Mouse (Mus musculus): ENCODE measurements around the gene Adar. TPM values are rescaled to one million over a fixed set of nuclear protein-coding genes. Genes with fewer than 3 reads are reported as not detected.
A peak's percentile ranks its signal among the peaks of the same experiment; 100 is the strongest.

Adar gene
- 7.5 and 7.9 TPM in 2 replicates for polyA plus RNA-seq (2015; fragmentation: Nextera tagmentation; extraction: Ambion mirVana)

DNA sequence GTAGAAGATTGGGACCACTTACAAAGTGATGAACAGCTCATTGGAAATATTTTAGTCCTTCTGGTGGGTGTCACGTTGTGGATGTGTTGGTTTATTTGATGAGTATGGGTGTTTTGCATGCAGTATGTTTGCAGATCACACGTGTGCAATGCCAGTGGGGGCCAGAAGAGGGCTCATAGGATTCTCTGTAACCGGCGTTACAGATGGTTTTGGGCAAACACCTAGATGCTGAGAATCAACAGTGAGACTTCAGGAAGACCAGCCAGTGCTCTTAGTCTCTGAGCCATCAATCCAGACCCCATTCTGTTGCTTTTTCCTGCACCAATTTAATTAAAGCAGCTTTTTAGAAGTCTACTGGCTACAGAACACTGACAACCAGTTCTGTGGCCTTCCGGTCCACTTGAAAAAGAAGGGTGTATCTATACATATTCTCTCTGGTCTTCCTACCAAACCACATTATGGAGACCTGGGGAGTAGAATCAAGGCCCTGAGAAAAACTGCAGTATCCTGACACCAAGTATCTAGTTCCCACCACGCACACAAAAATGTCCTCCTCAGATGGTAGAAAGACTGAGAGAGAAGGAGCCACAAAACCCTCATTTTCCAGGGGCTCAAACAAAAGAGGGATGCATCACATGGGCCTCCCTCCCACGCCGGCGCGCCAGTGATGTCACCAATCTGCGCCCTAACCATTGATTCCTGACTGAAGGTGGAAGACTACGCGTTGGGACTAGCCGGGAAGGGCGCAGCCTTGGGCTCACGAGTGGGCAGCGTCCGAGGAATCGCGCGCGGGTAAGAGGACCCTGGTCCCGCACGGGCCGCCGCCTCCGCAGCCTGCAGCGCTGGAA lies at the start of gene Adar:
Gene Adar, plus strand, starts transcription at position 664 of the 848 bp plus-strand sequence.
- Histone ChIP-seq H3K9ac (replicated peaks; ENCODE audit: low read depth) (peak within 1 kb of the TSS; percentile 56), H3K27ac (ENCODE audit: low read length) (no peak within 1 kb of the TSS), H3K9me3 (ENCODE audit: low read length) (no peaks in the 10 kb centered on the region), H3K4me2 (replicated peaks; ENCODE audit: low read depth, low read length) (peak within 1 kb of the TSS; percentile 99), H3K4me3 (ENCODE audit: low read depth, low read length) (peak within 1 kb of the TSS; percentile 74), H3K36me3 (ENCODE audit: insufficient read depth, low read length) (no peaks in the 10 kb centered on the region), H3K27me3 (replicated peaks; ENCODE audit: insufficient read depth, low read length) (no peaks in the 10 kb centered on the region), H3K4me1 (ENCODE audit: insufficient read depth, low read depth, low read length) (peaks cover 4% of the 10 kb centered on the region; the same call in 1 of the 2 replicates)
- DNase-seq (ENCODE audit: low spot score) (peak; percentile 72), ATAC-seq (peak; percentile 83)
- 7% methylated on average over 27 of the region's 28 CpGs for WGBS
- no peak for TF ChIP-seq EP300 (IDR thresholded peaks at IDR 0.05)
- TF ChIP-seq CTCF (IDR thresholded peaks at IDR 0.05) = peak; percentile 77

DNA sequence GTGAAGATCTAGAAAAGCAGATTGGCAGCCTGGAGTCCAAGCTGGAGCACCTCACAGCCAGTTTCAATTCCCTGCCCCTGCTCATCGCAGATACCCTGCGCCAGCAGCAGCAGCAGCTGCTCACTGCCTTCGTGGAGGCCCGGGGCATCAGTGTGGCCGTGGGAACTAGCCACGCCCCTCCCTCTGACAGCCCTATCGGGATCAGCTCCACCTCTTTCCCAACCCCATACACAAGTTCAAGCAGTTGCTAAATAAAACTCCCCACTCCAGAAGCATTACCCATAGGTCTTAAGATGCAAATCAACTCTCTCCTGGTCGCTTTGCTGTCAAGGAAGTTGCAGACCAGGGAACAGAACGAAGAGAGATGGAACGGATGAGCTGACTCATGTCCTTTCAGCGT lies 47.7 kb upstream of the Adar start:
- no peak overlapping the region for H3K4me3 ChIP-seq (ENCODE audit: low read depth, low read length)
- no peaks in the 10 kb centered on the region for H3K36me3 ChIP-seq (ENCODE audit: insufficient read depth, low read length)
- H3K27me3 ChIP-seq (replicated peaks; ENCODE audit: insufficient read depth, low read length) = no peaks in the 10 kb centered on the region
- TF ChIP-seq EP300 (IDR thresholded peaks at IDR 0.05) (no peak), CTCF (IDR thresholded peaks at IDR 0.05) (no peak)
- H3K4me2 ChIP-seq (replicated peaks; ENCODE audit: low read depth, low read length) = no peak overlapping the region; the same call in 1 of the 2 replicates
- ATAC-seq (peak; percentile 75), DNase-seq (ENCODE audit: low spot score) (peak; percentile 51)
- WGBS = 23% methylated on average over 11 of the region's 11 CpGs
- H3K4me1 ChIP-seq (ENCODE audit: insufficient read depth, low read depth, low read length) = no peaks in the 10 kb centered on the region
- no peak overlapping the region for H3K9ac ChIP-seq (replicated peaks; ENCODE audit: low read depth)
- no peak overlapping the region for H3K27ac ChIP-seq (ENCODE audit: low read length)
- no peaks in the 10 kb centered on the region for H3K9me3 ChIP-seq (ENCODE audit: low read length)

DNA sequence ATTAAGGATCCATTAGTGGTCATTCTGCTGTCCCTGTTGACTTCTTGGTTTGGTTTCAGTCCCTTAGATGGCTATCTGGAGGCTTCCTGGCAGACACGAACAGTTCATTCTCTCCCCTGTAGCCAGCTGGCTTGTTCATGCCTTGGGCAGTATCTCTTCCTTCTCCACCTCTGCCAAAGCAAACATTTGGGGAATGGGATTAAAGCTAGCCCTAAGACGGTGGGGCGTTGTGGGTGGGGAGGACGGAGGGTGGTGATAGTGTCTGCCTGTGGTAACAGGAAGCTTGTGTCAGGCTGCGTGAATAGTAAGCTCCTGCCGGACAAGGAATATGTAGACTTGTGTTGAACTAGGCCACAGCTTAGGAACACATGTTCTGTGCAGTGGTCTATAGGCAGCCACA lies 43.5 kb upstream of the Adar start:
- Histone ChIP-seq H3K27ac (ENCODE audit: low read length) (no peak overlapping the region), H3K4me2 (replicated peaks; ENCODE audit: low read depth, low read length) (no peak overlapping the region)
- 23% methylated on average over 6 of the region's 6 CpGs for WGBS

DNA sequence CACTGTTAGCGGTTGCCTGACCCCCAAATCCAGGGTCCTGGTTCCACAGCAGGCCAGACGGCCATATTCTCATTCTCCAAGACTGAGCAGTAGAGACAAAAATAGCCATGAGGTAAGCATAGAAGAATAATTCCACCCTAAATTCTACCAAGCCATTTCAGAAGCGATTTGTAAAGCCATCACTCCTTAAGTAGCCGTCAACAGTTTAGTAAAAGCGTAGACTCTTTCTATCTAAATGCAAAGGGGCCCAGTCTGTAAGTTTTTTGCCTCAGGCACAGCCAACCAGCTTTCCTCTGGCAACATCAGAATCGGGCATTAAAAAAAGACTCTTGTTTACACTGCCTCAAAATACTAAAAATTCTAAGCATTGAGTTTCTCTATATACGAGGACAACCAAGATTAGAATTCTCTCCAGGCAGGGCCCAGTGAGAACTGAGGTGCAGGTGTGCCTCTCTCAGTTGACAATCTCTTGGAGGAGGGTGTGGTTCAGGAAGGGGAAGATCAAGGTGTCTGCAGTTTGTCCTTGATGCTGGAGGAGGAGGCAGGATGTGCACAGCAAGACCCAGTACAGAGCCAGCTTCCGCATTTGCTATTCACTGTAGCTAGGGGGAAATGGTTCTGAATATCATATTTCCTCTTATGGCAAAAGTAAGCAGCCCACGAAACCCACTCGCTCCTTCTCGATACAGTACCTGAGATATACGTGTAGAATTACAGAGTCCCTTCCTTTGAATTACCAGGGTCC lies 42.1 kb upstream of the Adar start:
- H3K4me2 ChIP-seq (replicated peaks; ENCODE audit: low read depth, low read length) = no peak overlapping the region
- no peak overlapping the region for H3K4me3 ChIP-seq (ENCODE audit: low read depth, low read length)
- no peak overlapping the region for H3K27ac ChIP-seq (ENCODE audit: low read length)
- no peaks in the 10 kb centered on the region for H3K36me3 ChIP-seq (ENCODE audit: insufficient read depth, low read length)
- no peak overlapping the region for H3K9ac ChIP-seq (replicated peaks; ENCODE audit: low read depth)
- no peak for ATAC-seq
- no peaks in the 10 kb centered on the region for H3K9me3 ChIP-seq (ENCODE audit: low read length)
- H3K27me3 ChIP-seq (replicated peaks; ENCODE audit: insufficient read depth, low read length) = no peaks in the 10 kb centered on the region
- no peak for DNase-seq (ENCODE audit: low spot score)
- TF ChIP-seq EP300 (IDR thresholded peaks at IDR 0.05) (no peak), CTCF (IDR thresholded peaks at IDR 0.05) (no peak)
- H3K4me1 ChIP-seq (ENCODE audit: insufficient read depth, low read depth, low read length) = no peaks in the 10 kb centered on the region
- 61% methylated on average over 12 of the region's 12 CpGs for WGBS

More for the DNA sequence above, 43.5 kb upstream of the Adar start:
- Histone ChIP-seq H3K4me3 (ENCODE audit: low read depth, low read length) (no peak overlapping the region), H3K36me3 (ENCODE audit: insufficient read depth, low read length) (no peaks in the 10 kb centered on the region), H3K9me3 (ENCODE audit: low read length) (no peaks in the 10 kb centered on the region), H3K4me1 (ENCODE audit: insufficient read depth, low read depth, low read length) (no peaks in the 10 kb centered on the region), H3K9ac (replicated peaks; ENCODE audit: low read depth) (no peak overlapping the region), H3K27me3 (replicated peaks; ENCODE audit: insufficient read depth, low read length) (no peaks in the 10 kb centered on the region)
- ATAC-seq (no peak), DNase-seq (ENCODE audit: low spot score) (no peak)
- no peak for TF ChIP-seq CTCF (IDR thresholded peaks at IDR 0.05)
- TF ChIP-seq EP300 (IDR thresholded peaks at IDR 0.05) = no peak

DNA sequence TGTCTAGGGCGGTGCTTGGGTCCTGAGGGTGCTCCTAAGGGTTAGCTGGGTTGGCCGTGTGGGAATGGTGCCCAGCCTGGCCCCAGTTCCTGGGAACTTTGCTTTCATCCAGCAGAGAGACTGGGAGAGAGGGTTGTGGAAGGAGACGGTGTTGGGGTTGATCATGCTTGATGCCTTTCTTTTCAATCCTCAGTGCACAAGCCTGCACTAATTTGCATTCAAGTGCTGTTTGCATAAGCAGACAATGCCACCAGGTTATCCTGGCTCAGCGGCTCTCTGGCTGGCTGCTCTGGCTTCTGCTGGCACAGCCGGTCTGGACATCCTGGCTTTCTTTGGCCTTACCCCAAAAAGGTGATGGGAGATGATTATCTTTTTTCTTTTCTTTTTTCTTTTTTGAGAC lies 37.2 kb upstream of the Adar start:
- Histone ChIP-seq H3K36me3 (ENCODE audit: insufficient read depth, low read length) (no peaks in the 10 kb centered on the region), H3K4me2 (replicated peaks; ENCODE audit: low read depth, low read length) (no peak overlapping the region), H3K9me3 (ENCODE audit: low read length) (no peaks in the 10 kb centered on the region), H3K4me3 (ENCODE audit: low read depth, low read length) (no peak overlapping the region), H3K4me1 (ENCODE audit: insufficient read depth, low read depth, low read length) (no peaks in the 10 kb centered on the region), H3K9ac (replicated peaks; ENCODE audit: low read depth) (no peak overlapping the region), H3K27ac (ENCODE audit: low read length) (no peak overlapping the region), H3K27me3 (replicated peaks; ENCODE audit: insufficient read depth, low read length) (no peaks in the 10 kb centered on the region)
- ATAC-seq = no peak
- TF ChIP-seq CTCF (IDR thresholded peaks at IDR 0.05) (no peak), EP300 (IDR thresholded peaks at IDR 0.05) (no peak)
- WGBS = 53% methylated on average over 5 of the region's 5 CpGs
- DNase-seq (ENCODE audit: low spot score) = no peak

DNA sequence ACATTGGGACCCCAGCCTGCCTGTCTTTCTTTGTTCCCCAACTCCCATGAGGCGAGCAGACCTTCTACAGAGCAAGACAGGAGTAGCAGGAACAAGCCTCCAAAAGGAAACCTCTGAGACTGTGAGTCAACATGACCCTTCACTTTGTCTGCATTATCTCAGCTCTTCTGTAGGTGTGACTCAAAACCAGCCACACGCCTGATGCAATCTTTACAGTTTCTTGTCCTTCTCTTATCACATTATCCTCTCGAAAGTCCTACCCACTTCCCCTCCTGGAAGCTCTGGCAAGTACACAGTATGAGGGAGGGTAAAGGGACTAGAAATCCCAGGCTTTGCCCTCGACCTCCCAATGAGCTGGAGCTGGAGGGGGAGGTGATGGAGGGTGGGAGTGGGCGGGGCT lies 28.8 kb upstream of the Adar start:
- Histone ChIP-seq H3K27me3 (replicated peaks; ENCODE audit: insufficient read depth, low read length) (0 out of 2 replicates have a peak, but pooled peaks cover 4% of the 10 kb centered on the region), H3K4me2 (replicated peaks; ENCODE audit: low read depth, low read length) (no peak overlapping the region), H3K4me1 (ENCODE audit: insufficient read depth, low read depth, low read length) (no peaks in the 10 kb centered on the region), H3K9me3 (ENCODE audit: low read length) (no peaks in the 10 kb centered on the region), H3K36me3 (ENCODE audit: insufficient read depth, low read length) (no peaks in the 10 kb centered on the region), H3K27ac (ENCODE audit: low read length) (no peak overlapping the region), H3K9ac (replicated peaks; ENCODE audit: low read depth) (no peak overlapping the region), H3K4me3 (ENCODE audit: low read depth, low read length) (no peak overlapping the region)
- ATAC-seq = no peak
- no peak for DNase-seq (ENCODE audit: low spot score)
- no peak for TF ChIP-seq EP300 (IDR thresholded peaks at IDR 0.05)
- TF ChIP-seq CTCF (IDR thresholded peaks at IDR 0.05) = no peak
- WGBS = 29% methylated on average over 5 of the region's 5 CpGs

Data from lung, postnatal 0 days (tissue).